8 mouse cellular contexts compared by ENCODE assay signal in genomic region chr3:108537303-108537702, GRCm38 (mm10). TPM values are rescaled to one million over a fixed set of nuclear protein-coding genes. Genes with fewer than 3 reads are reported as not detected.
DNase-seq lines count a peak whose midpoint lies in the region; ATAC-seq lines count a peak whose summit lies in the region.

No protein-coding gene starts in this region.

- 0 out of 2 replicates have a peak overlapping the region, but pooled peaks have one; percentile 13 for H3K4me3 ChIP-seq in intestine, embryonic 15.5 days (replicated peaks)
- H3K4me3 ChIP-seq in midbrain, embryonic 10.5 days, result peak overlapping the region; percentile 46

- 5% methylated on average over 17 of the region's 17 CpGs for WGBS in intestine, embryonic 15.5 days
- WGBS in midbrain, embryonic 10.5 days, result 8% methylated on average over 17 of the region's 17 CpGs

- intact Hi-C loops in gastrocnemius, postnatal 36 days (cut with DNase I), result no loop called here
- intact Hi-C loops in left cerebral cortex, postnatal 25 days (cut with DNase I), result loop anchor here (1.0 kb wide), 1 partner anchor 17 kb away; no protein-coding TSS in a partner anchor

- peak; percentile 88 for DNase-seq in adrenal gland, adult 2 months
- DNase-seq in embryo, embryonic 11 days, result peak; percentile 93
- DNase-seq in gastrocnemius, postnatal 36 days, result peak; percentile 71 to 78
- DNase-seq in left cerebral cortex, postnatal 25 days (ENCODE audit: low spot score in 2 of 2), result peak; percentile 87 to 96
- DNase-seq in midbrain, embryonic 10.5 days (ENCODE audit: low spot score), result peak; percentile 86
- peak; percentile 84 to 90 for DNase-seq in right cerebral cortex, postnatal 36 days (ENCODE audit: low spot score in 2 of 2)
- peak; percentile 60 to 84 for DNase-seq in urinary bladder, postnatal 4 days (ENCODE audit: low spot score in 2 of 2)

- no peaks in the 10 kb centered on the region for H3K36me3 ChIP-seq in intestine, embryonic 15.5 days
- H3K36me3 ChIP-seq in midbrain, embryonic 10.5 days, result no peaks in the 10 kb centered on the region

- H3K4me2 ChIP-seq in intestine, embryonic 15.5 days (replicated peaks), result peak overlapping the region; percentile 54

- no peak overlapping the region for H3K27ac ChIP-seq in intestine, embryonic 15.5 days
- H3K27ac ChIP-seq in midbrain, embryonic 10.5 days (replicated peaks), result peak overlapping the region; percentile 63; the same call in 1 of the 2 replicates

- H3K9ac ChIP-seq in intestine, embryonic 15.5 days, result no peak overlapping the region

- ATAC-seq in intestine, embryonic 15.5 days, result peak; percentile 54

- H3K27me3 ChIP-seq in intestine, embryonic 15.5 days (replicated peaks), result peaks cover 13% of the 10 kb centered on the region
- peaks cover 32% of the 10 kb centered on the region for H3K27me3 ChIP-seq in midbrain, embryonic 10.5 days (ENCODE audit: low read depth, poor library complexity, severe bottlenecking)

- peaks cover 14% of the 10 kb centered on the region for H3K4me1 ChIP-seq in intestine, embryonic 15.5 days (replicated peaks)
- H3K4me1 ChIP-seq in midbrain, embryonic 10.5 days, result peaks cover 21% of the 10 kb centered on the region

- no peaks in the 10 kb centered on the region for H3K9me3 ChIP-seq in intestine, embryonic 15.5 days
- H3K9me3 ChIP-seq in midbrain, embryonic 10.5 days (replicated peaks), result no peaks in the 10 kb centered on the region

RNA-seq across cellular contexts. Expression of gene 5330417C22Rik, which starts 1.0 kb away (rescaled TPM):
- 1 to 10 TPM; 2.4 to 6.5 TPM for total RNA-seq in adrenal gland, adult 2 months (2021)
- polyA plus RNA-seq in adrenal gland, adult 2 months (2012; rRNA removed), result 2.4 and 2.5 TPM in 2 replicates
- total RNA-seq in gastrocnemius, postnatal 36 days (2021), result under 1 TPM; 0.05 to 0.25 TPM
- 17.1 and 26.7 TPM in 2 replicates for polyA plus RNA-seq in intestine, embryonic 15.5 days (2015; fragmentation: Nextera tagmentation; extraction: Ambion mirVana)
- total RNA-seq in left cerebral cortex, postnatal 25 days (2021), result 10 to 100 TPM; 28.2 to 36.0 TPM
- 2.6 and 3.2 TPM in 2 replicates for polyA plus RNA-seq in midbrain, embryonic 10.5 days (2016; fragmentation: Nextera tagmentation; extraction: Ambion mirVana)

RNA-seq across cellular contexts. Expression of gene 1700013F07Rik, which starts 3.4 kb away (rescaled TPM):
- not detected for total RNA-seq in adrenal gland, adult 2 months (2021)
- not detected in 2 replicates for polyA plus RNA-seq in adrenal gland, adult 2 months (2012; rRNA removed)
- not detected for total RNA-seq in gastrocnemius, postnatal 36 days (2021)
- polyA plus RNA-seq in intestine, embryonic 15.5 days (2015; fragmentation: Nextera tagmentation; extraction: Ambion mirVana), result 0.34 TPM in 1 of 2 replicates, not detected in the other
- total RNA-seq in left cerebral cortex, postnatal 25 days (2021), result 1 to 10 TPM in 1 of 2 experiments, under 1 TPM in 1; 0.92 to 1.6 TPM
- polyA plus RNA-seq in midbrain, embryonic 10.5 days (2016; fragmentation: Nextera tagmentation; extraction: Ambion mirVana), result 0.49 and 0.63 TPM in 2 replicates

RNA-seq across cellular contexts. Expression of gene Tmem167b, which starts 25.0 kb away (rescaled TPM):
- total RNA-seq in adrenal gland, adult 2 months (2021), result 10 to 100 TPM; 51.1 to 60.5 TPM
- 2.5 and 3.3 TPM in 2 replicates for polyA plus RNA-seq in adrenal gland, adult 2 months (2012; rRNA removed)
- total RNA-seq in gastrocnemius, postnatal 36 days (2021), result 10 to 100 TPM; 12.3 to 14.0 TPM
- polyA plus RNA-seq in intestine, embryonic 15.5 days (2015; fragmentation: Nextera tagmentation; extraction: Ambion mirVana), result 34.3 and 35.5 TPM in 2 replicates
- 10 to 100 TPM; 42.5 to 44.7 TPM for total RNA-seq in left cerebral cortex, postnatal 25 days (2021)
- polyA plus RNA-seq in midbrain, embryonic 10.5 days (2016; fragmentation: Nextera tagmentation; extraction: Ambion mirVana), result 38.6 and 50.8 TPM in 2 replicates

RNA-seq across cellular contexts. Expression of gene Taf13, which starts 34.2 kb away (rescaled TPM):
- 10 to 100 TPM; 28.7 to 30.3 TPM for total RNA-seq in adrenal gland, adult 2 months (2021)
- polyA plus RNA-seq in adrenal gland, adult 2 months (2012; rRNA removed), result 0.78 and 0.98 TPM in 2 replicates
- total RNA-seq in gastrocnemius, postnatal 36 days (2021), result 10 to 100 TPM; 18.0 to 21.4 TPM
- polyA plus RNA-seq in intestine, embryonic 15.5 days (2015; fragmentation: Nextera tagmentation; extraction: Ambion mirVana), result 38.4 and 39.4 TPM in 2 replicates
- 10 to 100 TPM; 34.9 to 35.4 TPM for total RNA-seq in left cerebral cortex, postnatal 25 days (2021)
- 72.9 and 78.3 TPM in 2 replicates for polyA plus RNA-seq in midbrain, embryonic 10.5 days (2016; fragmentation: Nextera tagmentation; extraction: Ambion mirVana)

RNA-seq across cellular contexts. Expression of gene Wdr47, which starts 53.8 kb away (rescaled TPM):
- total RNA-seq in adrenal gland, adult 2 months (2021), result 10 to 100 TPM; 10.0 to 14.6 TPM
- 3.6 and 3.7 TPM in 2 replicates for polyA plus RNA-seq in adrenal gland, adult 2 months (2012; rRNA removed)
- total RNA-seq in gastrocnemius, postnatal 36 days (2021), result 1 to 10 TPM; 4.3 TPM
- 7.0 and 8.7 TPM in 2 replicates for polyA plus RNA-seq in intestine, embryonic 15.5 days (2015; fragmentation: Nextera tagmentation; extraction: Ambion mirVana)
- total RNA-seq in left cerebral cortex, postnatal 25 days (2021), result 100 to 1,000 TPM; 127 to 137 TPM
- polyA plus RNA-seq in midbrain, embryonic 10.5 days (2016; fragmentation: Nextera tagmentation; extraction: Ambion mirVana), result 23.6 and 36.5 TPM in 2 replicates
